Mouse (Mus musculus): Measurements from ENCODE around the gene Tgfbi. TPM values are rescaled to one million over a fixed set of nuclear protein-coding genes. Genes with fewer than 3 reads are reported as not detected.

Tgfbi gene
- 2.1 TPM in 2 replicates for polyA plus RNA-seq (2021; fragmentation: Nextera tagmentation)
- long read RNA-seq, experiment 1, transcript Tgfbi-201 (17 exons, 2,714 nt), result major isoform, 16 of 18 reads
- long read RNA-seq, experiment 1, partial matches to known transcripts, result 1 of 18 reads
- long read RNA-seq, experiment 1, other reads (novel, unspliced or antisense), result 1 of 18 reads
- long read RNA-seq, experiment 2, partial matches to known transcripts, result 1 of 2 reads
- long read RNA-seq, experiment 2, other reads (novel, unspliced or antisense), result 0 of 2 reads

DNA sequence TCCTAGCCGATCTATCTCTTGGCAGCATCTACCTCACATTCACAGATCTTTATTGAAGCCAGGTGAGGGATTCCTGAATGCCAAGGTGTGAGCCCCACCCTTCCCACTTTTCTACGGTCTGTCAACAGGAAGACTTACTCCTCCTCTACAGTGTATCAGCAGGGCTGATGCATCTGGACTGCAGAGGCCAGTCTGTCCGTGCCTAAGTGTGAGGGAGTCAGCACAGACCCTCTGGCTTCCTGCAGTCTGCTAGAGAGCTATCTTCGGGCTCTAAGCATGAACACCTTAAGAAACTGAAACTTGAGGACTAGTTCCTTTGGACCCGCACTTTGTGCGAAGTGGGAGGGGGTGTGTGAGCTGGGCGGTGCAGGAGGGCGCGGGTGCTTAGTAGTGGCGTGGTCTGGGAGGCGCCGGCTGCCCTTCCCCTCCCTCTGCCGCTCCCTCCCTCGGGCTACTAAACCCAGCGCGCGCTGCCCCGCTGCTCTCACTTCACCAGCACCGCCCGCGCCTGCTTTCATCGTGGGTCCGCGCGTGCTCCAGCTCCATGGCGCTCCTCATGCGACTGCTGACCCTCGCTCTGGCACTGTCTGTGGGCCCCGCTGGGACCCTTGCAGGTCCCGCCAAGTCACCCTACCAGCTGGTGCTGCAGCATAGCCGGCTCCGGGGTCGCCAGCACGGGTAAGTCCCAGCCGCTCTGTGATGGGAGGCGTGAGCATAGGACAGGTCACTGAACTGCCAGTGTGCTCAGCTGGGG lies at the start of gene Tgfbi:
Gene Tgfbi, plus strand, starts transcription at position 421 of the 754 bp plus-strand sequence.

Other genes starting within 250 kb of the Tgfbi start
- 0.08 TPM in 1 of 2 replicates, not detected in the other for gene Gm3045, start 182.9 kb upstream of the Tgfbi start, polyA plus RNA-seq (2021; fragmentation: Nextera tagmentation)
- gene Slc25a48, start 171.2 kb upstream of the Tgfbi start, polyA plus RNA-seq (2021; fragmentation: Nextera tagmentation), result 0.26 TPM in 1 of 2 replicates, not detected in the other
- not detected in 2 replicates for gene Il9, start 127.3 kb upstream of the Tgfbi start, polyA plus RNA-seq (2021; fragmentation: Nextera tagmentation)
- 5.3 and 5.6 TPM in 2 replicates for gene Fbxl21, start 87.1 kb upstream of the Tgfbi start, polyA plus RNA-seq (2021; fragmentation: Nextera tagmentation)
- not detected in 2 replicates for gene Lect2, start 61.0 kb upstream of the Tgfbi start, polyA plus RNA-seq (2021; fragmentation: Nextera tagmentation)
- 2.6 and 6.4 TPM in 2 replicates for gene Smad5, start 93.5 kb downstream of the Tgfbi start, polyA plus RNA-seq (2021; fragmentation: Nextera tagmentation)
- gene Gm45623, start 144.3 kb downstream of the Tgfbi start, polyA plus RNA-seq (2021; fragmentation: Nextera tagmentation), result 1.7 and 2.6 TPM in 2 replicates